Mouse (Mus musculus): Measurements from ENCODE around the gene 9630041A04Rik. TPM values are rescaled to one million over a fixed set of nuclear protein-coding genes. Genes with fewer than 3 reads are reported as not detected.

9630041A04Rik gene
- polyA plus RNA-seq, 2 experiments = not detected

GRCm38 (mm10) chr9:101903406-101903805, 41.8 kb downstream of the 9630041A04Rik start:
- Histone ChIP-seq H3K27me3 (ENCODE audit: control insufficient read depth, insufficient read depth, low read length) (no peaks in the 10 kb centered on the region), H3K27ac (no peak overlapping the region), H3K4me1 (replicated peaks; ENCODE audit: control insufficient read depth in 2 of 2, insufficient read depth in 2 of 2, low read length in 1 of 2) (no peaks in the 10 kb centered on the region), H3K36me3 (replicated peaks; ENCODE audit: control insufficient read depth, insufficient read depth, low read depth) (no peaks in the 10 kb centered on the region), H3K4me3 (ENCODE audit: insufficient read depth in 1 of 2, low read depth in 2 of 2, low read length in 2 of 2) (no peak overlapping the region), H3K9me3 (ENCODE audit: control insufficient read depth, low read length) (no peaks in the 10 kb centered on the region), H3K9ac (replicated peaks) (no peak overlapping the region), H3K4me2 (ENCODE audit: low read depth) (no peak overlapping the region)
- ATAC-seq (ENCODE audit: insufficient read depth) (no peak), DNase-seq (ENCODE audit: low read depth in 3 of 3, low spot score in 3 of 3) (no peak)
- no peak for TF ChIP-seq EP300 (IDR thresholded peaks at IDR 0.05; ENCODE audit: low read depth)
- TF ChIP-seq CTCF (IDR thresholded peaks at IDR 0.05; ENCODE audit: low read depth) = no peak
- 64% methylated on average over 3 of the region's 3 CpGs for WGBS (ENCODE audit: insufficient replicate concordance)

DNA sequence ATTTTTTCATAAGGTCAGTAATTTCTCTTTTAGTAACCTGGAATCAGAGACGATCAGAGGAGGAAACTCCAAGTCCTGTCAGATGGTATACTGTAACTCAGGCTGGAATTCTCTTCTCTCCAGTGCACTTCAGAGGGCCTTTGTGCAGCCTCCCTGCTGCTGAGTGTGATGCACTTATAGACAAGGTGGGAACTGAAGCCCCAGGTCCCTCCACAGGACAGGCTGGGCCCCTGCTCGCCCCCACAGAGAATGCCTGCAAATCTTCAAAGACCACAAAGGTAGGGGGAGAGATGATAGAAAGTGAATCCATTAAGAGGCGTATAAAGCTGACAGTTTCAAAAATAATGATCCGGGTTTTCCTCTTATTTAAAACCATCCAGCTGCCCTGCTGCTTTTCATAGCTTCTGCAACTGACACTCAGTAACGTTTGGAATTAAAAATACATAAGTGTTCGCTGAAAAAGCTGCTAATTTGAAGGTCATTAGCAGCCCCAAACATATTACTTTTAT, 46.2 kb downstream of the 9630041A04Rik start:
- Histone ChIP-seq H3K9me3 (ENCODE audit: control insufficient read depth, low read length) (no peaks in the 10 kb centered on the region), H3K9ac (replicated peaks) (no peak overlapping the region), H3K4me2 (ENCODE audit: low read depth) (no peak overlapping the region), H3K36me3 (replicated peaks; ENCODE audit: control insufficient read depth, insufficient read depth, low read depth) (no peaks in the 10 kb centered on the region), H3K27ac (no peak overlapping the region), H3K4me3 (ENCODE audit: insufficient read depth in 1 of 2, low read depth in 2 of 2, low read length in 2 of 2) (no peak overlapping the region), H3K4me1 (replicated peaks; ENCODE audit: control insufficient read depth in 2 of 2, insufficient read depth in 2 of 2, low read length in 1 of 2) (no peaks in the 10 kb centered on the region), H3K27me3 (ENCODE audit: control insufficient read depth, insufficient read depth, low read length) (no peaks in the 10 kb centered on the region)
- 54% methylated on average over 6 of the region's 6 CpGs for WGBS (ENCODE audit: insufficient replicate concordance)
- ATAC-seq (ENCODE audit: insufficient read depth) = no peak
- DNase-seq (ENCODE audit: low read depth in 3 of 3, low spot score in 3 of 3) = no peak
- TF ChIP-seq CTCF (IDR thresholded peaks at IDR 0.05; ENCODE audit: low read depth) = no peak
- no peak for TF ChIP-seq EP300 (IDR thresholded peaks at IDR 0.05; ENCODE audit: low read depth)

DNA sequence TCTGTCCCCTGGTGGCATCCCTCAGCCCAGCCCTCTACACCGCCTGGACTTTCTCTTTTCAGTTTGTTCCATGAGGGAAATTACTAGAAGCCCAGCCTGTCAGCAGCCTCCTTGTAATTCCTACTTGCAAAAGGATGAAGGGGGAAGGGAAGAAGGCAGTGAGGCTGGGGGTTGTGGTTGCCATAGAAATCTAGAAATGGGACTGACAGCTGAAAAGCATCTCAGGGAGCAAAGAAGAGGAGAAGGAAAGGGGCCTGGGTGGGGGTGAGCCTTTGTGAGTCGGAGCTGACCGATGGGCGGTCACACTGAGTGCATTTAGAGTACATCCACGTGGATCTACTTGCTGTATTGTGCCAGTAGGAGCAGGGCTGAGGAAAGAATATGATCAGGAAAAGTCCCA, 47.2 kb downstream of the 9630041A04Rik start:
- WGBS (ENCODE audit: insufficient replicate concordance) = 62% methylated on average over 5 of the region's 5 CpGs

GRCm38 (mm10) chr9:101909491-101909890, 47.9 kb downstream of the 9630041A04Rik start:
- Histone ChIP-seq H3K9ac (replicated peaks) (no peak overlapping the region), H3K27me3 (ENCODE audit: control insufficient read depth, insufficient read depth, low read length) (no peaks in the 10 kb centered on the region), H3K36me3 (replicated peaks; ENCODE audit: control insufficient read depth, insufficient read depth, low read depth) (no peaks in the 10 kb centered on the region), H3K9me3 (ENCODE audit: control insufficient read depth, low read length) (no peaks in the 10 kb centered on the region), H3K27ac (no peak overlapping the region), H3K4me2 (ENCODE audit: low read depth) (no peak overlapping the region), H3K4me3 (ENCODE audit: insufficient read depth in 1 of 2, low read depth in 2 of 2, low read length in 2 of 2) (no peak overlapping the region), H3K4me1 (replicated peaks; ENCODE audit: control insufficient read depth in 2 of 2, insufficient read depth in 2 of 2, low read length in 1 of 2) (no peaks in the 10 kb centered on the region)
- WGBS (ENCODE audit: insufficient replicate concordance) = 72% methylated on average over 4 of the region's 4 CpGs
- TF ChIP-seq CTCF (IDR thresholded peaks at IDR 0.05; ENCODE audit: low read depth) = no peak
- TF ChIP-seq EP300 (IDR thresholded peaks at IDR 0.05; ENCODE audit: low read depth) = no peak
- ATAC-seq (ENCODE audit: insufficient read depth) (no peak), DNase-seq (ENCODE audit: low read depth in 3 of 3, low spot score in 3 of 3) (no peak)

More for the DNA sequence above, 47.2 kb downstream of the 9630041A04Rik start:
- Histone ChIP-seq H3K9ac (replicated peaks) (no peak overlapping the region), H3K4me2 (ENCODE audit: low read depth) (no peak overlapping the region), H3K4me3 (ENCODE audit: insufficient read depth in 1 of 2, low read depth in 2 of 2, low read length in 2 of 2) (no peak overlapping the region), H3K36me3 (replicated peaks; ENCODE audit: control insufficient read depth, insufficient read depth, low read depth) (no peaks in the 10 kb centered on the region), H3K27ac (no peak overlapping the region), H3K4me1 (replicated peaks; ENCODE audit: control insufficient read depth in 2 of 2, insufficient read depth in 2 of 2, low read length in 1 of 2) (no peaks in the 10 kb centered on the region), H3K9me3 (ENCODE audit: control insufficient read depth, low read length) (no peaks in the 10 kb centered on the region), H3K27me3 (ENCODE audit: control insufficient read depth, insufficient read depth, low read length) (no peaks in the 10 kb centered on the region)
- ATAC-seq (ENCODE audit: insufficient read depth) (no peak), DNase-seq (ENCODE audit: low read depth in 3 of 3, low spot score in 3 of 3) (no peak)
- TF ChIP-seq EP300 (IDR thresholded peaks at IDR 0.05; ENCODE audit: low read depth) = no peak

DNA sequence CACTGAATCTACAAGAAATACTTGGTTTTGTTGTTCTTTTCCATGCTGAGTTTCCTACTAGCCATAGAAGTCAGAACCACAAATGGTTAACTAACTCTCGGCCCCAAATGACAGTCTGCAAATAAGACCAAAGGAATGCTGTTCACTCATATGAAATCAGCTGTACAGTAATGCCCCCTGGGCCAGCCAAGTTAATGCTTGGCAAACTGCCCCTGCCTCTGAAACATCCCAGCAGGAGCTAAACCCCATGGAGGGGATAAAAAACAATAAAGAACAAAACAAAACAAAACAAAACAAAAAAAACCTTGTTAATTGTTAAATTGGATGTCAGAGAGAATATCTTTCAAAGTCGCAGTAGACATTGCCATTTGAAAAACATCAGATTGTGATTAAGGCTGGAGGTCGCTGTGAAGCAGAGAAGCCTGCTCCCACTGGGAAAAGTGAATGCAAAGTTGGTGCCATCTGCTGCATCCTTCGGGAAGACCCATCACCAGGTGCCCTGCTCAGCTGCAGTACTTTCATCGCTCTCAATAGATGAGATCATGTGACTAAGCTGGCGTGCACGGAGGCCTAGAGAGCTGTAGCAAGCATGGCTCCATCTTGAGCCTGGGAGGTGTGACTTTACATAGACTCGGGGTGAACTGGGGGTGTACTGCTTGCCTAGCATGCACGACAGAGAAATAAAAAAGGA, 49.7 kb downstream of the 9630041A04Rik start:
- TF ChIP-seq CTCF (IDR thresholded peaks at IDR 0.05; ENCODE audit: low read depth) (no peak), EP300 (IDR thresholded peaks at IDR 0.05; ENCODE audit: low read depth) (no peak)
- Histone ChIP-seq H3K4me3 (ENCODE audit: insufficient read depth in 1 of 2, low read depth in 2 of 2, low read length in 2 of 2) (no peak overlapping the region), H3K4me1 (replicated peaks; ENCODE audit: control insufficient read depth in 2 of 2, insufficient read depth in 2 of 2, low read length in 1 of 2) (no peaks in the 10 kb centered on the region), H3K36me3 (replicated peaks; ENCODE audit: control insufficient read depth, insufficient read depth, low read depth) (no peaks in the 10 kb centered on the region), H3K27ac (no peak overlapping the region), H3K4me2 (ENCODE audit: low read depth) (no peak overlapping the region), H3K9ac (replicated peaks) (no peak overlapping the region), H3K27me3 (ENCODE audit: control insufficient read depth, insufficient read depth, low read length) (no peaks in the 10 kb centered on the region), H3K9me3 (ENCODE audit: control insufficient read depth, low read length) (no peaks in the 10 kb centered on the region)
- WGBS (ENCODE audit: insufficient replicate concordance) = 52% methylated on average over 9 of the region's 9 CpGs
- ATAC-seq (ENCODE audit: insufficient read depth) = no peak
- DNase-seq (ENCODE audit: low read depth in 3 of 3, low spot score in 3 of 3) = no peak
